Mouse (Mus musculus): ENCODE results near the gene Gm20388.

Gm20388 gene

DNA sequence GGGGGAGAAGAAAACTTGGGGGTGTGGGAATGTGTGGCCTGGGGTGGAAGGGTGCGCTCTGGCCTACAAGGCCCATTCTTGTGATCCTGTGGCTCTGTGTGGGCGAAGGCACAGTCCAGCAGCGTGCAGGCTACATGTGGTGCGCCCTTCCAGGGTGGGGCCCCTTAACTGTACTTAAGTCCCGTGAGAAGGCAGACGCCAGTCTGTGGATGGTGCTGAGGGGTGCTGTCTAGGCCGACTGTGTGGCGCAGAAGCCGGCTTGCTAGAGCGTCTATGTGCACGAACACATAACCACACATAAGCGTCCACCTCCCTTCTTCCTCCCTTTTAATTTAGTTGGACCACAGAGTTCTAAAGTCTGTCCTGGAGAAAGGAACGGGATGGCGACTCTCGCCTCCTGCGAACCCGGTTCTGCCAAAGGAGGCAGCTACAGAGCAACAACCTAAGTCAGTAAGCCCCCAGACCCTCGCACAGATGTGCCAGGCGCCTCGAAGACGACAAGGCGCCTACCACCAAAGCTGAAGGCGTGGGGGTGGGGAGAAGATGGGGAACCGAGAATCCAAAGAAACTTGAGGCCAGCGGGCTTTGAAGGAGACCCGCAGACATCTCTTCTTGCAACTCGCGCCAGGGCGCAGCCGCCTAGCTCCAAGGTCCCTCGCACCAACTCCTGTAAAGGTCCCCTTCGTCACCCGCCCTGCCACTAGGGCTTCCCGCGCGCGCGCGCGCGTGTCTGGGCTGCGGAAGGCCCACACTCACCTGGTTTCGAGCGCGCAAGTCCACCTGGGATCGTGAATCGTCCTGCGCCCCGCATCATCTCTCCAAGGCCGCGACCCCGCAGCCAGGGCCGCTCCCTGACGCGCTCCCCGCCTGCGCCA, 1171.8 kb downstream of the Gm20388 start:
- intact Hi-C loops (cut with DNase I) = no loop called here

DNA sequence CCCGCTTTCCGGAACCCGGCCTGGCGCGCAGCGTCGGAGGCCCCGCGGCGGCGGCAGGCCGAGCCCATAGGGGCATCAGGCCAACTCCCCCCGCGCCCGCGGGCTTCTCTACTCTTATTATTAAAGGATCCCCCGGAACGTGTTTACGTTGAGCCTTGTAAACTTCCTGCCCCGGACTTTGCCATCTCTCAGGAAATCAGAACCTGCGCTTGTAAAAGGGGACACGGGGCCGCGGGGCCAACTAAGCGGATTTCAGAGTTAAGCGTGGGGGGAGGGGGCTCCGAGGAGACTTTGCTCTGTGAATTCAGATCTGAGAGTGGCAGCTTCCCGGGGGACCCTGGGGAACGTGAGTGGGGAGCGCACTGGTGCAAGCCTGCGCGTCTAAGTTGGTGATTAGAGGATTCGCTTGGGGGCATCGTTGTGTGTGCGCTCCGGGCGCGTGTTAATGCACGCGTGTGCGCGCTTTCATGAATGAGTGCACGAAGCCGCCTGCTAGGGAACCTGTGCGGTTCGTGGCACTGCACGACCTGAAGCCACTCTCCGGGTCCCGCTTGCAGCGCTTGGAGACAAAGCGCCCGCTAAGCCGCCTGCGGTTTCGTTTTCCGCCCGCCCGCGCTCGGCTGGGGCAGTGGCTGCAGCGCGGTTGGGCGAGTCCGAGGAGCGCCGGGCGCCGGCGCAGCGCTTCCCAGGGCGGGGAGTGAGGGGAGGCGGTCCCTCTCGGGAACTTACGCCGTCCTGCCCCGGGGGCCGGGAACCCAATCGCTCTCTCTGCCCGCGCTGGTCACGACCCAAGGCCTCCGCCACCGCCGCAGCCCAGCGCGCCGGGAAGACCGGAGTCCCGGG, 1172.7 kb downstream of the Gm20388 start:
- intact Hi-C loops (cut with DNase I) = no loop called here

DNA sequence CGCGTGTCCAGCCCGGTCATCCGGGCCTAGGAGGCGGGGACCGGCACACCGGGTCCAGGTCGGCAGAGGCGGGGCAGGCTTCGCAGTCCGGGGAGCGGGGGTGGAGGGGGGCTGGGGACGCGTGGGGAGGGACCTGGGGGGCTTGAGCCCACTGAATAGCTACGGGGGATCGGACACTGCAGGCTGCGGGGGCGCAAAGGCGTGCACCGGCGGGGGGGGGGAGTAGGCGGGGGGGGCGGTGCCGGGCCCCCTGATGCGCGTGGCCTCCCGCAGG, 1173.2 kb downstream of the Gm20388 start:
- intact Hi-C loops (cut with DNase I) = no loop called here

DNA sequence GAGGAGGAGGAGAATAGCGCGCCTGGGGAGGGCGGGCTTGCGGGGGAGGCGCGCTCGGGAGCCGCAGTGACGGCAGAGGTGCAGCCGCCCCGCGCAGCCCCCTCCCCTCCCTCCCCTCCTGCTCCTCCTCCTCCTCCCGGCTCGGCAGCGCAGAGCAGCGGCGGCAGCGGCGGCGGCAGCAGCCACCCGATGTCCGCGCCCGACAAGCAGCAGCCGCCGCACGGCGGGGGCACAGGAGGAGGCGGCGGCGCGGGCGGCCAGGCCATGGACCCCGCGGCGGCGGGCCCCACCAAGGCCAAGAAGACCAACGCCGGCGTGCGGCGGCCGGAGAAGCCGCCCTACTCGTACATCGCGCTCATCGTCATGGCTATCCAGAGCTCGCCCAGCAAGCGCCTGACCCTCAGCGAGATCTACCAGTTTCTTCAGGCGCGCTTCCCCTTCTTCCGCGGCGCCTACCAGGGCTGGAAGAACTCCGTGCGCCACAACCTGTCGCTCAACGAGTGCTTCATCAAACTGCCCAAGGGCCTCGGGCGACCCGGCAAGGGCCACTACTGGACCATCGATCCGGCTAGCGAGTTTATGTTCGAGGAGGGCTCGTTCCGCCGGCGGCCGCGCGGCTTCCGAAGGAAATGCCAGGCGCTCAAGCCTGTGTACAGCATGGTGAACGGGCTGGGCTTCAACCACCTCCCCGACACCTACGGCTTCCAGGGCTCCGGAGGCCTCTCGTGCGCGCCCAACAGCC, 1173.7 kb downstream of the Gm20388 start, which contains the start of gene Foxf1:
Foxf1 (plus strand) TSS at position 177 of the 742 bp plus-strand sequence.
- intact Hi-C loops (cut with DNase I) = no loop called here

DNA sequence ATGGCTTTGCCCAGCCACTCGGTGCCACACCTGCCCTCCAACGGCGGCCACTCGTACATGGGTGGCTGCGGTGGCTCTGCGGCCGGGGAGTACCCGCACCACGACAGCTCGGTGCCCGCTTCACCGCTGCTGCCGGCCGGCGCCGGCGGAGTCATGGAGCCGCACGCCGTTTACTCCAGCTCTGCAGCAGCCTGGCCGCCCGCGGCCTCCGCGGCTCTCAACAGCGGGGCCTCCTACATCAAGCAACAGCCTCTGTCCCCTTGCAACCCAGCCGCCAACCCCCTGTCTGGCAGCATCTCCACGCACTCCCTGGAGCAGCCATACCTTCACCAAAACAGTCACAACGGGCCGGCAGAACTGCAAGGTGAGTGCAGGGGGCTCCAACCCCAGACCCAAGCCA, 1174.4 kb downstream of the Gm20388 start:
- intact Hi-C loops (cut with DNase I) = no loop called here

- intact Hi-C loops (cut with DNase I) = no loop called here
Observed at GRCm38 (mm10) chr8:121085561-121085960, 1174.9 kb downstream of the Gm20388 start.

- intact Hi-C loops (cut with DNase I) = no loop called here
Observed at GRCm38 (mm10) chr8:121086004-121086900, 1175.6 kb downstream of the Gm20388 start.

DNA sequence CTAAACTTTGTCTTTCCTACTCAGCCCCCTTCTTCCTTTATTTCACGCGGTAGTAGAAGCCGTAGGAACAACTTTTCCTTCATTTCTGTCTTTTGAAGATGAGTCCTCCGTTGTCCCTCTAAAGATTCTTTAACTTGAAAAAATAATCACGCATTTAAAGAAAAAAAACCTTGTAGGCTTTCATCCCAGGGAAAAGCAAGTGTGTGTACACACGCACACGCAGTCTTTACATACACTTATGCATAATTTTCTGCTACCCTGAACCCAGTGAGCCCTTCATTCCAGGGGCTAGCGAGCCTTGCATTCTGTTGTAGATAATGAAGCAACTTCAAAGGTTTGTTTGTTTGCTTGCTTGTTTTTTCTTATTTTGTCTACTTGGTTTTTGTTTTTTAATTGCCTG, 1177.6 kb downstream of the Gm20388 start:
- intact Hi-C loops (cut with DNase I) = no loop called here

DNA sequence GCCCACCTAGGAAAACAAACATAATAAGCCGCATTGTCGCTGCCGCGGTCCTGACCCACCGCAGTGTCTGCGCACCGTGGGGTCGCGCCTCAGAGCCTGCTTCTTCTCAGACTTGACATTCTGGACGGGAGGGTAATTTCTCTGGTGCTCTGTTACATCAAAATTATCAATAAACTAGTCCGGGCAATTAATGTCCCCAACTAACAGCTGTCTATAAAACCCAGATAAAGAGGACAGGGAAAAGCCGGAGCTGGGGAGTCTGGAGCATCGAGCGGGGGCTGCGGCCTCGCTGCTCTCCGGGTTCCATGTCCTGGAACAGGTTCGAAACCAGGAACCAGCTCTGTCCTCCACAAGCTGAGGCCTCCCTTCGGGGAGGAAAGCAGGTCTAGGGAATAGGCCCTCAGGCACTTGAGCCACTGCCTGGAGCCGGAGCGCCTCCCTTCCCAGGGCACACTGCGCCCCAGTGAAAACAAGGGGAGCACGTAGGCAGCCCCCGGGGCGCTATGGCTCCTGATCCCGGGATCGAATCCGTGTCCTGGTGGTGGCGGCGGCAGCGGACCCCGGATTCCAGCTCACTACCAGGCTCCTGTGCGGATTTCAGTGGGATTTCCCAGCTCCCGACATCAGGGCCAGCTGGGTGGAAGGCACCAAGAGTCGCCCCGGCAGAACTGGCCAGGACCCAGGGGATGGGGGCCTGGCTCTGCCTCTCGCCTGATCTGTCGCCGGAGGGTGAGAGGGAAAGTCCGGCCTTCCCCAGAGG, 1178.4 kb downstream of the Gm20388 start:
- intact Hi-C loops (cut with DNase I) = no loop called here

DNA sequence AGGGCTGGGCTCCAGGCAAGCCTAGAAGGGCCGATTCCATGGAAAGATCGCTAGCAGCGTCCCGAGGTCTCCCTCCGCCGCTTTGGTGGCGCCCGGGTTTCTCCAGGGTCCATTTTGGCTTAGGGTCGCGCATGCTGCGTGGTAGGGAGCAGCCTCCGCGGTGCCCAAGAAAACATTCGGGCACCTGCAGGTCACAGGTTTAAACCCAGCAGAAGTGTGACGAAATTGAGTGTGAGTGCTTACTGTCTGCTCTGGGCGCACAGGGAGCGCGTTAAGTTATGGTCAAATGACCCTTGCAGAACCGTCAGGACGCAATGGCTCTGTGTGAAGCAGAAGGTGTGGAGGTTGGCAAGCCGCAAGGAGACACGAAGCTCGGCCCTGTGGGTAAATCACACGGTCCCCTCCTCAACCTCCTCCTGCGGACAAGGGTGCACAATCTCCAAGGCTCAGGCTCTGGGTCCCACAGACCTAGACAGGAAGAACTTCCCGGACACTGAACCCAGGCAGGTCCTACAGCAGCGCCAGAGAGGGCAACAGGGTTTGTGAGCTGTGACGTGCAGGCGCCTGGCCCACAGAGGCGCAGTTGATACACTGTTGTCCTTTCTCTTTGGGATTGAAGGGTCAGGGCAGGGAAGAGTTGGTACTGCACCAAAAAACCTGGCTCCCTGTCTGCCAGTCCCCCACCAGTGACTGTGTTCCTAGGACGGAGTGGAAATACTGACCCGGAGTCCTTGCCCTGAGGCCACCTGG, 1179.2 kb downstream of the Gm20388 start:
- intact Hi-C loops (cut with DNase I) = loop anchor here (5.0 kb wide), 2 partner anchors 193 to 408 kb away; no protein-coding TSS in a partner anchor

- intact Hi-C loops (cut with DNase I) = loop anchor here (5.0 kb wide), 2 partner anchors 193 to 408 kb away; no protein-coding TSS in a partner anchor
Observed at GRCm38 (mm10) chr8:121090716-121091115, 1180.1 kb downstream of the Gm20388 start.

- intact Hi-C loops (cut with DNase I) = loop anchor here (1.0 to 5.0 kb wide), 4 partner anchors 121 to 410 kb away; no protein-coding TSS in a partner anchor
Observed at GRCm38 (mm10) chr8:121092141-121092540, 1181.5 kb downstream of the Gm20388 start.

- intact Hi-C loops (cut with DNase I) = loop anchor here (1.0 to 5.0 kb wide), 4 partner anchors 122 to 410 kb away; no protein-coding TSS in a partner anchor
Observed at GRCm38 (mm10) chr8:121092627-121093026, 1182.0 kb downstream of the Gm20388 start.

DNA sequence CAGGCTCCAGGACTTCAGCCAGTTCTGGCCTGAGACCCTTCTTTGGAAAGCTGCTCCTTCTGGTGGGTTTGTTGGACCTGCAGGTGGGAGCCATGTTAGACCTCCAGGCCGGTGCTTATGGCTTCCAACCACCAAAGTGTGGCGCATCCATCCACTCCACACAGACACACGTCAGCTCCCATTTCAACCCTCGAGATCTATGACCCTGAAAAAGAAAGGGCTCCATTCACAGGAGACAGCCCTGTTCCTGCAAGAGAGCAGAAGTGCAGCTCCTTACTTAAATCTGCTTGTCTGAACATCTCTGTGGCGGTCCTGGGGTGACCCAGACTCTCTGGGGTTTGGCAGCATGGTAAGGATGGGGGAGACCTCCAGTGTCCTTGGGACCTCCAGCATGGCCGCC, 1182.9 kb downstream of the Gm20388 start:
- intact Hi-C loops (cut with DNase I) = loop anchor here (2.0 to 5.0 kb wide), 3 partner anchors 123 to 411 kb away; no protein-coding TSS in a partner anchor

DNA sequence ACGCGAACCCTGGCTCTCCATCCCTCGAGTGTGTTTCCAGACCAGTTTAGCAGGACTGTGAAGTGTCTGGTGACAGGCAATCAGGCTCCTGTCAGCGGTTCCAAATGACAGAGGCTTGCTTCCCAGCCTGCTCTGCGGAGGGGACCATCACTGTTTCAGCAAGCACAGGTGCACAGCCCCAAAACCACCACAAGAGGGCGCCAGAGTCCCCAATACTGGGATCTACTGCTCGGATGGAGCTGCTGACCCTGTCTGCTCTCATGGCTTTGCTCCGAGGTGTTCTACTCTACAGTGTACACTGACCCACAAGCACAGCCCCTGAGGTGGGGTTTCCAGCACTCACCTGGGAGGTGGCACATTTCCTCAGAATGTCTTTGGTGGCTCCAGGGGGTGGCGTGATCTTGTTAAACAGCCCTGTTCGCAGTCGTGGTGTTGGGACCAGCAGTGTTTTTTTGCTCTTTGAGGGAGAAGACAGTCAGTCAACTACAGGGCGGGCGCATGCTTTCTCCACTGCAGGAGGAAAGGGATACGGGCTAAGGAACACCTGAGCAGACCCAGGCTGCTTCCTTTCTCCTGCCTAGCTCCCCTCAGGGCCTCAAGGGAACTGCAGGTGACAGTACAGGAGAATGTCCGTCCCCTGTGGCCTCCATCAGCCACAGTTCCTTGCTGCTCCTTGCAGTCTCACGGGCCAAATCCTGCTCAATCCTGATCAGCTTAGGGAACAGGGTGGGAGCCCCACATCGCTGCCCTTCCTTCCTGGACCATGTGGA, 1193.6 kb downstream of the Gm20388 start:
- intact Hi-C loops (cut with DNase I) = no loop called here

DNA sequence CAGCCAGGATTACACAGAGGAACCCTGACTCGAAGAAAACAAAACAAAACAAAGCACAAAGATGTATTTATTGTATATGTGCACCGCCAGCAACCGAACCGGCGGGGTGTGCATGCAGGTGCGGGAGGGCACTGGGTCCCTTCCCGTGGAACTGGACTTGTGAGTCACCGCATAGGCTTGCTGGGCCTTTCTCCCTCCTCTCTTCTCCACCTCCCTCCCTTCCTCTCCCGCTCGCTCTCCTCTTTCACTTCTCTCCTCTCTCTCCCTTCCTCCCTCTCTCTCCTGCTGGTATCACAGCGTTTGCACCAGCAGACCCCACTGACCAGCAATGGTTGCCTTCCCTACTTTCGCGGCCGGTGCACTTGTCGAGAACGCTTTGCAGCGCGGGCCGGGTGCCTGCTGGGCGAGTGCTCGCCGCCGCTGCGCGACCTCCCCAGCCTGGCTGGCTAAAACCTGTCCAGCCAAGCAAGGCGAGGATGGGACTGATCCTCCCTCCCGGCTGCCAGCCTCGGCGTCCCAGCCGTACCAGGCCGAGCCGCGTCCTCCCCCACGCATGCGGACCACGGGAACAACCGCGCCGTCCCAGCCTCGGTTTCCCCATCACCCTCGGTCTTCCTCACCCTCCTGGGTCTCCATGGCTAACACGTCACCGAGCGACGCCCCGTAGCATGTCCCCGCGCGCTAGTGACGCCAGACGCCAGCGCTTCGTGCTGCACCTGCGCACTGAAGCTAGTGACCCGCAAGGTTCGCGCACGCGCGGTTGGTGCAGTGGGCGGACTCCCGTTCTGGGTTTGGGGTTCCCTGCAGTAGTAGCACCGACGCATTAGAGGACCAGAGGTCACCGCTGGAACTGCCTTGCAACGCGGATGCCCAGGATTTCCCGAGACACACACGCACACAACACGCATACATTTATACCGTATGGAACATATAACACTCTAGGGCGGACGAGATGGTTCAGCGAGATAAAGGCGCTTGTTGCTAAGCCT, 1197.3 kb downstream of the Gm20388 start, which contains the start of gene Mthfsd:
Mthfsd (minus strand) TSS at position 725 of the 989 bp plus-strand sequence.
- intact Hi-C loops (cut with DNase I) = no loop called here

DNA sequence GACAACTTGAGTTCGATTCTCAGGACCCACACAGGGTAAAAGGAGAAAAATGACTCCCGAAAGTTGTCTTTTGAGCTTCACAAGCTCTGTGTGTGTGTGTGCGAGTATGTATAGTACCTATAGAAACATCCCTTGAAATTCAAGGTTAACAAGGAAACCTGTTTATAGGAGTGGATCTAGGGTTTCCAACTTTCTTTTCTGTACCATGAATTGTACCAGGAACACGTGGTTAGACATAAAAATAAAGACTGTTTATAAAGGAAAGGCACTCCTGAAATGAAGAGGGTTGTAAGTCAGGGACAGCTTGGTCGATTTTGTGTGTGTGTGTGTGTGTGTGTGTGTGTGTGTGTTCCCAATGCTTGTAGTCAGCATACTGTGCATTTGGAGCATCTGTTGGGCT, 1198.0 kb downstream of the Gm20388 start:
- intact Hi-C loops (cut with DNase I) = no loop called here

Data from adrenal gland (tissue).